Mouse (Mus musculus) thymus, adult 18-20 months (tissue): Measurements from ENCODE around the gene Rasl10a.
"Not testable (repeated sequence)": the region's sequence is repeated elsewhere in the genome, so short reads cannot be mapped to it uniquely, and the experiment has no call there.

Experiments
- DNase-seq, 2 experiments: peaks; one replicate each; pipeline ENCODE4 v3.0.0; 2022; ENCODE audit warnings: mixed read lengths in 2 of 2

Rasl10a gene

DNA sequence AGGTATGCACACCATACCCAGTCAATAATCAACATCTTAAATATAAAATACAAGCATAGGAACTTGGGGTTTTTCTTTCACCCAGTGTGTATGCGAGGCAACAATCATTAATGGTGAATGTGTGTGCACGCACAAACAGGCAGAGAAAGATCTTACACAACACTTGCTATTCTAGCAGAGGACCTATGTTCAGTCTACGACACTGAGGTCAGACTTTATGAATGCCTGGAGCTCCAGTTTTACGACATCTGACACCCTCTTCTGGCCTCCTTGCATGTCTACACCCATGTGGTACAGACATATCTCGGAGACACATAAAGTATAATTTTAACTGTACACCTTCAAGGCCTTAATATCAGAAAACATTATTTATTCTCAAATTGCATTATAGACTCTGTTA is 18.9 kb downstream of the Rasl10a start:
- not testable (repeated sequence) for DNase-seq

DNA sequence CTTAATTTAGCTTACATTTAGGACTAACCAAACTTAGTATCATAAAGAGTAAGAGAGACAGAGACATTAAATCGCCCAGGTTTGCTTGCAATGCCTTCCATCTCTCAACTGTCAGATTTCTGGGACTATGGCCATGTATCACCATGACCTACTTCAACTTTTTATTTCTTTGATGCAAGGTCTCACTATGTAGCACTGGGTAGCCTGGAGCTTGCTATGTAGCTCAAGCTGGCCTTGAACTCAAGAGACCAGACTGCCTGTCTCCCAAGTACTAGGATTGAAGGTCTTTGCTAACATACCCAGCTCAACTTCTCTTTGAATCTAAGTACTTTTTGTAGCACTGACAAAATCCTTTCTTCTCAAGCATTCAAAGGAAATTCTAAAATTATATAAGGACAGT is 31.2 kb downstream of the Rasl10a start:
- no peak for DNase-seq

DNA sequence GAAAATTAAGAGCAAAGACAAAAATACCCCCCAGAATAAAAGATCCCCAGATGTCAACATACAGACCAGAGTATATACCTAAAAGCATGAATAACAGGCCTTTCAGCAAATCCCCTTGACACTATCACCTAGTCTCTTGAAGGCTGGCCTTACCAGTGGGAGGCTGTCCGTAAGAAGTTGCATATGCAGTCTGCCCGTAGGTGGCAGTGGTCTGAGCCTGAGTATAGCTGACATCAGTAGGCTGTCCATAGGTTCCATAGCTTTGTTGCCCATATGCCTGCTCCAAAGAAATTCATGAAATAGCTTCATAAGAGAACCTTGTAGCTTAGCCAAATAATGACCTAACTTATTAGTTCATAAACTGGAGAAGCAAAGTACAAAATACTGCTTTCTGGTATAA is 33.8 kb downstream of the Rasl10a start:
- no peak for DNase-seq

- no peak for DNase-seq
Observed at GRCm38 (mm10) chr11:5095877-5096276, 37.9 kb downstream of the Rasl10a start.

GRCm38 (mm10) chr11:5096480-5097020 is 38.6 kb downstream of the Rasl10a start:
- no peak for DNase-seq

DNA sequence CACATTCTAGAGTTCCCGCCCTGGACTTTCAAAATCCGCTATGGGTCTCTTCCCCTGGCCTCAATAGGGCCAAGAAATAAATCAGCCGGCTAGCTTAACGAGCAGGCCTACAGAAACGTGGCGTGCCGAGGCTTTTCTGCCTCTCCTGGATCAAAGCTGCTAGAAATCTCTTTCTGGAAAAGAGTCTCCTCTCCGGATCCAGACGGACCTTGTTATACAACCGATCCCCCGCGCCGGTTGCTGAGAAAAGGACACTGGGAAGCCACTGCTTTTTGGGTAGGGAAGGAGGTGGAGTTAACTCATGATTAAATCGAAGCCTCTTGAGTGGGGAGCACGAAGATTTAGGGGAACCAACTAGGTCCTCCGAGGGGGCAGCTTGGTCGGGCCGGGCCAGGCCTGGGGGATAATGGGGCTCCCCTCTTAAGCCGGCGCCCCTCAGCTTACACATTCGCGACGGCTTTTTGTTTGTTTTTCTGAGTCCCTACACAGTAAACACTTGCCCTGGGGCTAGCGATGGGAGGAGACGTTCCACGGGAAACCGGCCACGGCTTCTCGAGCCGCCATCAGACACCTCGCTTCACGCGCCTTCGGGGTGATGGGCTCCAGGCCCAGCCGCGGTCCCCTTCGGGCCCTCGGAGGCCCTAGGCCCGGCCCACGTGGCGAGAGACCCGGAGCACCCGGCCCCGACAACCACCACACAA is 40.3 kb downstream of the Rasl10a start:
- DNase-seq, result peak in 1 of 2 experiments; percentile 39

- peak; percentile 90 to 94 for DNase-seq
Observed at GRCm38 (mm10) chr11:5098736-5099542, 41.0 kb downstream of the Rasl10a start, which contains the start of the genes Rhbdd3 and Ewsr1. TSS of gene Rhbdd3 (plus strand) at chr11:5098926. TSS of gene Ewsr1 (minus strand) at chr11:5099266.

GRCm38 (mm10) chr11:5099576-5100183 is 41.8 kb downstream of the Rasl10a start:
- peak; percentile 59 to 76 for DNase-seq

GRCm38 (mm10) chr11:5100283-5100682 is 42.4 kb downstream of the Rasl10a start:
- no peak for DNase-seq

GRCm38 (mm10) chr11:5100801-5101200 is 42.9 kb downstream of the Rasl10a start:
- no peak for DNase-seq

- DNase-seq, result no peak
Observed at GRCm38 (mm10) chr11:5101641-5102040, 43.7 kb downstream of the Rasl10a start.

DNA sequence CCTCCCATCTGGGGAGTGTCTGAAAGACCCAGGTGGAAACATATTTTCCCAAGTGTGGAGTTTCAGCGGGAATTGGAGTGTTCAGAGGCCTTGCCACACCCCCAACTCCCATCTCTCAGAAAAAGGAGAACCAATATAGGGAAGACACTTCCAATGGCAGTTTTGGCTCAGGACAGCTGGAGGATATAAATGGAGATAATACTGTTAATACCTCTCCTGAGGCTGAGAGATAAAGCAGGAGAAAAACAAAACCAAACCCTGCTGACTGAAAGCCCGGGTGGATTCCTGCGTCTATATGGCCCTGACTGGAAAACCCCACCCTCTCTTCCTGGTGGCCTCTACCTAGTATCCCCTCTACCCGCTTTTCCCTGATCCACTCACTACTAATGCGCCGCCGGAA is 44.5 kb downstream of the Rasl10a start:
- DNase-seq, result no peak

DNA sequence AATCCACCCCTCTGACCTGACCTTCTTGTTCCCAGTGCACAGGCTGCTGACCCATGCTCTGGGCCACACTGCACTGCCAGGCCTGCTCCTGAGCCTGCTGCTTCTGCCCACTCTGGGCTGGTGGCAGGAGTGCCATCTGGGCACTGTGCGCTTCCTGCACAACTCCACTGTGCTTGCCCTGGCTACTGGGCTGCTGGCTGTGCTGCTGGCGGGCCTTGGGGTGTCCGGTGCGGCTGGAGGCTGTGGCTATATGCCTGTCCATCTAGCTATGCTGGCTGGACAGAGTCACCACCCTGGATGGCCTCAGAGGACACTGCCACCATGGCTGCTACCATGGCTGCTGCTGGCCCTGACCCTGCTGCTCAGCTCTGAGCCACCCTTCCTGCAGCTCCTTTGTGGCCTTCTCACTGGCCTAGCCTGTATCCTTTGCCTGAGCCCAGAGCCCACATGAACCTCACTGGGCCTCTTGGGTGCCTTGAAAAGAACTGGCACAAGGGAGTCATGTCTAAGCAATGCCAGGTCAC is 46.1 kb downstream of the Rasl10a start:
- DNase-seq, result no peak

GRCm38 (mm10) chr11:5109441-5109840 is 51.5 kb downstream of the Rasl10a start:
- no peak for DNase-seq
